Mouse (Mus musculus) liver, adult 2 months (tissue): ENCODE measurements around the gene Zfp618.

ENCODE experiments used
- CTCF ChIP-seq: fragments of 200-500 bp; IDR thresholded peaks from 2 replicates; pipeline ENCODE4 v1.5.1; 2011; ENCODE audit warnings: low read depth, low read length, control low read depth
- POLR2A ChIP-seq: fragments of 200-500 bp; IDR thresholded peaks from 2 replicates; pipeline ENCODE4 v1.6.1; 2011; ENCODE audit warnings: low read length, control low read depth; ENCODE audit not compliant: insufficient read depth; ENCODE audit errors: extremely low read depth

DNA sequence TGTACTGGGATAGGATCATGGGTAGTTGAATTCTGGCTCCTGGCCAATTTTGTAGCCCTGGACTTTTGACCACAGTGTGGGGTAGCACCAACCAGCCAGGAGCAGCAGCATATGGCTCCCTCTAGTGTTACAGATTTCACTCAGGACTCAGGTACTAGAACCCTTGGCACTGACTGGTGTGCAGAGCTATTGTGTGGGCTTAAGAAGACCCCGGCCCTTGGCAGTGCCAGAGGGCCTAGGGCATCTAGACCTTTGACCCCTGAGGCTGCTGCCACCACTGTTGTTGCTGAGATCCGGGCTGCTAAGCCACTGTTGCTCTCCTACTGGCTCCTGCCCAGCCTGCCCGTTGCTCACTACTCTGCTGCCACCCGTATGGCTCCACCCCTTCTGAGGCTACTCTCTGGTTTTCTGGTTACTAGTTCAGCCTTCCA, 54.1 kb downstream of the Zfp618 start:
- no peak for TF ChIP-seq POLR2A
- TF ChIP-seq CTCF: peak; percentile 70
